Mouse (Mus musculus): ENCODE data around the gene Slc24a2. TPM values are rescaled to one million over a fixed set of nuclear protein-coding genes. Genes with fewer than 3 reads are reported as not detected.

Slc24a2 gene
- polyA plus RNA-seq, 1 experiment, result not detected

GRCm38 (mm10) chr4:87184147-87184930, 45.9 kb downstream of the Slc24a2 start:
- H3K27me3 ChIP-seq (ENCODE audit: control insufficient read depth, insufficient read depth, insufficient read length), result no peaks in the 10 kb centered on the region
- no peaks in the 10 kb centered on the region for H3K79me3 ChIP-seq (ENCODE audit: low read depth)
- no peak overlapping the region for H3ac ChIP-seq (ENCODE audit: control insufficient read depth, insufficient read length, low read depth)
- no peaks in the 10 kb centered on the region for H3K36me3 ChIP-seq (ENCODE audit: control insufficient read depth, insufficient read depth)
- H3K4me3 ChIP-seq (ENCODE audit: insufficient read depth, poor library complexity, severe bottlenecking), result no peak overlapping the region
- H3K79me2 ChIP-seq (ENCODE audit: control insufficient read depth, insufficient read depth), result no peaks in the 10 kb centered on the region
- TF ChIP-seq USF1 (IDR thresholded peaks at IDR 0.05; ENCODE audit: low read depth) (no peak), CTCF (IDR thresholded peaks at IDR 0.05; ENCODE audit: control insufficient read depth, insufficient read depth, insufficient read length) (no peak), CEBPB (IDR thresholded peaks at IDR 0.05; ENCODE audit: low read depth) (no peak), MYOD1 (IDR thresholded peaks at IDR 0.05; ENCODE audit: control insufficient read depth, insufficient read length, low read depth) (no peak), FOSL1 (IDR thresholded peaks at IDR 0.05; ENCODE audit: insufficient read depth, low read length, poor library complexity, severe bottlenecking) (no peak), MAX (IDR thresholded peaks at IDR 0.05) (no peak), MYOG (IDR thresholded peaks at IDR 0.05; ENCODE audit: control insufficient read depth, extremely low read depth, insufficient read length) (no peak)

- no peaks in the 10 kb centered on the region for H3K36me3 ChIP-seq (ENCODE audit: control insufficient read depth, insufficient read depth)
- TF ChIP-seq USF1 (IDR thresholded peaks at IDR 0.05; ENCODE audit: low read depth) (no peak), MYOD1 (IDR thresholded peaks at IDR 0.05; ENCODE audit: control insufficient read depth, insufficient read length, low read depth) (no peak), MYOG (IDR thresholded peaks at IDR 0.05; ENCODE audit: control insufficient read depth, extremely low read depth, insufficient read length) (no peak), CTCF (IDR thresholded peaks at IDR 0.05; ENCODE audit: control insufficient read depth, insufficient read depth, insufficient read length) (no peak), FOSL1 (IDR thresholded peaks at IDR 0.05; ENCODE audit: insufficient read depth, low read length, poor library complexity, severe bottlenecking) (no peak), MAX (IDR thresholded peaks at IDR 0.05) (no peak), CEBPB (IDR thresholded peaks at IDR 0.05; ENCODE audit: low read depth) (no peak)
- no peaks in the 10 kb centered on the region for H3K27me3 ChIP-seq (ENCODE audit: control insufficient read depth, insufficient read depth, insufficient read length)
These were observed 53.2 kb downstream of the Slc24a2 start for GRCm38 (mm10) chr4:87177116-87177515.

DNA sequence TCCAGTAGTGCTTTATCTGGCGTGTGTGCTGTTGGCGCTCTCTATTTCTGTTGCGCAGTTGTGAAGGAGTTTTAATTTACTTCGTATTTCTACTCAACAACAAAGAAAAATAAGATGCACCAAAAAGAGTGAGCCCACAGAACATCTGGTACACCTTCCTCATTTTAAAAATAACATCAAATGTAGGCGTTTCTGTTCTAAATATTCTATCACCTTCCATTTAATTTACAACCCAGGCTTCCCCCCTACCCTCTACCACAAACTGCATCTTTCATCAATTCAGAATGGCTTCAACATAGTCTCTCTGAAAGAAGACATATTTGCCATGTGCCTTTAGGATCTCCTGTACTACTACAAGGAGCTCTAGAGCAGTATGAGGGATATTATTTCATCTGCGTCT, 66.3 kb downstream of the Slc24a2 start:
- H3K79me2 ChIP-seq (ENCODE audit: control insufficient read depth, insufficient read depth), result no peaks in the 10 kb centered on the region
- no peaks in the 10 kb centered on the region for H3K36me3 ChIP-seq (ENCODE audit: control insufficient read depth, insufficient read depth)
- no peak overlapping the region for H3K4me3 ChIP-seq (ENCODE audit: insufficient read depth, poor library complexity, severe bottlenecking)
- H3ac ChIP-seq (ENCODE audit: control insufficient read depth, insufficient read length, low read depth), result no peak overlapping the region
- TF ChIP-seq CEBPB (IDR thresholded peaks at IDR 0.05; ENCODE audit: low read depth), result no peak
- TF ChIP-seq USF1 (IDR thresholded peaks at IDR 0.05; ENCODE audit: low read depth), result no peak
- TF ChIP-seq FOSL1 (IDR thresholded peaks at IDR 0.05; ENCODE audit: insufficient read depth, low read length, poor library complexity, severe bottlenecking), result no peak
- TF ChIP-seq MYOG (IDR thresholded peaks at IDR 0.05; ENCODE audit: control insufficient read depth, extremely low read depth, insufficient read length), result no peak
- TF ChIP-seq MAX (IDR thresholded peaks at IDR 0.05), result no peak
- no peak for TF ChIP-seq CTCF (IDR thresholded peaks at IDR 0.05; ENCODE audit: control insufficient read depth, insufficient read depth, insufficient read length)
- TF ChIP-seq MYOD1 (IDR thresholded peaks at IDR 0.05; ENCODE audit: control insufficient read depth, insufficient read length, low read depth), result no peak
- H3K79me3 ChIP-seq (ENCODE audit: low read depth), result no peaks in the 10 kb centered on the region
- H3K27me3 ChIP-seq (ENCODE audit: control insufficient read depth, insufficient read depth, insufficient read length), result no peaks in the 10 kb centered on the region

More at GRCm38 (mm10) chr4:87177116-87177515, 53.2 kb downstream of the Slc24a2 start:
- H3K79me3 ChIP-seq (ENCODE audit: low read depth), result no peaks in the 10 kb centered on the region
- no peak overlapping the region for H3K4me3 ChIP-seq (ENCODE audit: insufficient read depth, poor library complexity, severe bottlenecking)
- no peaks in the 10 kb centered on the region for H3K79me2 ChIP-seq (ENCODE audit: control insufficient read depth, insufficient read depth)
- H3ac ChIP-seq (ENCODE audit: control insufficient read depth, insufficient read length, low read depth), result no peak overlapping the region

DNA sequence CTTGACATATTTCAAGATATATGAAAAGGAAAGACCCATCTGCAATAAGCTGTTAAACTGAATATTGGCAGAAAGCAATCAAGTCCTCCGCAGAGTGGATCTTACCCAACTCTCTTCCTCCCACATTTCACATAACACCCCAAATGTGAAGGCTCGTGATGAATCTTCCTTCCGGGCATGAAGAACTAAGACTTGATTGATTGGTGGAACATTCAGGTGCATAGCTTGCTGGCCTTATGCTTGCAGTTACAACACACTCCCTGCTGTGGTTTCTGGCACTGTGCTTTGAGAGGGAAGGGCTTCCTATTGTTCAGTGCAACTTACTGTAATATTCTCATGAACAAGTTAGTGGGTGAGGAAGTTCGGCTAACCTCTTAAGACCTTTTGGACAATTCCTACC, 72.2 kb downstream of the Slc24a2 start:
- Histone ChIP-seq H3K79me3 (ENCODE audit: low read depth) (no peaks in the 10 kb centered on the region), H3K4me3 (ENCODE audit: insufficient read depth, poor library complexity, severe bottlenecking) (no peak overlapping the region), H3K79me2 (ENCODE audit: control insufficient read depth, insufficient read depth) (no peaks in the 10 kb centered on the region), H3K27me3 (ENCODE audit: control insufficient read depth, insufficient read depth, insufficient read length) (no peaks in the 10 kb centered on the region), H3K36me3 (ENCODE audit: control insufficient read depth, insufficient read depth) (no peaks in the 10 kb centered on the region), H3ac (ENCODE audit: control insufficient read depth, insufficient read length, low read depth) (no peak overlapping the region)
- TF ChIP-seq MYOD1 (IDR thresholded peaks at IDR 0.05; ENCODE audit: control insufficient read depth, insufficient read length, low read depth) (no peak), USF1 (IDR thresholded peaks at IDR 0.05; ENCODE audit: low read depth) (no peak), CTCF (IDR thresholded peaks at IDR 0.05; ENCODE audit: control insufficient read depth, insufficient read depth, insufficient read length) (no peak), CEBPB (IDR thresholded peaks at IDR 0.05; ENCODE audit: low read depth) (no peak), FOSL1 (IDR thresholded peaks at IDR 0.05; ENCODE audit: insufficient read depth, low read length, poor library complexity, severe bottlenecking) (no peak), MAX (IDR thresholded peaks at IDR 0.05) (no peak), MYOG (IDR thresholded peaks at IDR 0.05; ENCODE audit: control insufficient read depth, extremely low read depth, insufficient read length) (no peak)

DNA sequence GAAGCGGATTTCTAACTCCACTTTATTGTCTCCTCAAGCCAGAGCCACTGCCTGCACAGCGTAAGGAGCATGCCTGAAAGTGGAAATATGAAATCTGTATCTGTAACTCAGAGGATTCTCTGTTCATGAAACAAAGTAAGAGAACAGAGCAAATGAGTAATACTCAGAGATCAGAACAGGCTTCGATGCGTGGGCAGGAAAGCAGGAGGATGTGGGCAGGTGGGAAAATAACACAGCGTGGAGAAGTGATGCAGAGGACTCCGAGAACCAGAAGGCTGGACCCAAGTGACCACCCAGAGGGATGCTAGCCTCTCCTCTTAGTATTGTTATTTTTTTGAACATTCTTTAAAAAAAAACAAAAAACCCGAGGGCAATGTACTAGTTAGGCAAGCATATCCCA, 78.3 kb downstream of the Slc24a2 start:
- H3K36me3 ChIP-seq (ENCODE audit: control insufficient read depth, insufficient read depth), result no peaks in the 10 kb centered on the region
- H3K27me3 ChIP-seq (ENCODE audit: control insufficient read depth, insufficient read depth, insufficient read length), result no peaks in the 10 kb centered on the region
- TF ChIP-seq MAX (IDR thresholded peaks at IDR 0.05), result no peak
- TF ChIP-seq MYOG (IDR thresholded peaks at IDR 0.05; ENCODE audit: control insufficient read depth, extremely low read depth, insufficient read length), result no peak
- TF ChIP-seq USF1 (IDR thresholded peaks at IDR 0.05; ENCODE audit: low read depth), result no peak
- no peak for TF ChIP-seq CEBPB (IDR thresholded peaks at IDR 0.05; ENCODE audit: low read depth)
- TF ChIP-seq FOSL1 (IDR thresholded peaks at IDR 0.05; ENCODE audit: insufficient read depth, low read length, poor library complexity, severe bottlenecking), result no peak
- TF ChIP-seq MYOD1 (IDR thresholded peaks at IDR 0.05; ENCODE audit: control insufficient read depth, insufficient read length, low read depth), result no peak
- TF ChIP-seq CTCF (IDR thresholded peaks at IDR 0.05; ENCODE audit: control insufficient read depth, insufficient read depth, insufficient read length), result no peak
- no peak overlapping the region for H3K4me3 ChIP-seq (ENCODE audit: insufficient read depth, poor library complexity, severe bottlenecking)
- H3K79me3 ChIP-seq (ENCODE audit: low read depth), result no peaks in the 10 kb centered on the region
- no peak overlapping the region for H3ac ChIP-seq (ENCODE audit: control insufficient read depth, insufficient read length, low read depth)
- H3K79me2 ChIP-seq (ENCODE audit: control insufficient read depth, insufficient read depth), result no peaks in the 10 kb centered on the region
